Mouse (Mus musculus) heart, postnatal 10 days (tissue): ENCODE results near the gene Tff1. TPM values are rescaled to one million over a fixed set of nuclear protein-coding genes. Genes with fewer than 3 reads are reported as not detected.

ENCODE experiments used
- DNase-seq, 2 experiments: peaks; one replicate each; pipeline ENCODE4 v3.0.0; 2021
- intact Hi-C: fragments of 180-260 bp; cut with DNase I; formaldehyde crosslinking; loops from one replicate; pipeline ENCODE4 v1.15.1; 2025
- total RNA-seq, 2 experiments: library from RNA; stranded (reverse); gene quantifications; 2 replicates each; pipeline ENCODE4 v1.2.3; 2021

The Tff1 gene
- total RNA-seq, 2 experiments from 2014 or later, result not detected

DNA sequence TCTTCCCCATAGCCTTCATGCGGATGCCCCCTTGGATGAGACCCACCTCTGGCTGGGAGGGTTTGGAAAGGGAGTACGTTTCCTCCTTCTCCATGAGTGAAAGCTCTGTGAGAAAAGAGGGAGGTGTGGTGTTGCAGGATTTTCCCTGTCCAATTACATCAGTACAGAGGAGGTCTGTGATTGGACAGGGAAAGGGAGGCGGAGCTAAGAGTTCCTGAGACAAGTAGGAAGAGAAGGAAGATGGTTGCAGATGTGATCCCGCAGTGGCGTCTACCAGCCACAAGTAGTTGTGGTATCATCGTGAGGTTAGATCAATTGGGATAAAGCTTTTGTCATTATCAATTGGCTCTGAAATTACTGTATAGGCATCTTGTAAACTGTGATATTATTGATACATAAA lies 7.2 kb downstream of the Tff1 start:
- DNase-seq, result no peak
- intact Hi-C loops, result no loop called here

DNA sequence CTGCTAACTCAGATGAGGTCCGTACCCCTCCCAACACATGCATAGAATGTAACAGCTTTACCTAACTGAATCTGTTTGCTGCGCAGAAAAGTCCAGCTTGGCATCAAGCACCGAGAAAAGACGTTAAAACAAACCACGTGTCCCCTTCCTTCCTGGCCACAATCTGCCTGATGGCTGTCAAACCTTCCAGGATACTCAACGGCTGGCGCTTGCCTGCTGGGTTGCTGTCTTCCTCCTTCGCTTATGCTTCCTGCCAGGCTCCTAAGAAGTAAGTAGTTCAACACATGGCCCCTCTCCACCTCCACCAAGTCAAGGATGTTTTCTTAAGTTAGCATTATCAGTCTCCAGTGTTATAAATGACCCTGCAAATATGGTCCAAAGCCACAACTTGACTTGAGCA lies 11.3 kb downstream of the Tff1 start:
- intact Hi-C loops, result no loop called here
- no peak for DNase-seq

DNA sequence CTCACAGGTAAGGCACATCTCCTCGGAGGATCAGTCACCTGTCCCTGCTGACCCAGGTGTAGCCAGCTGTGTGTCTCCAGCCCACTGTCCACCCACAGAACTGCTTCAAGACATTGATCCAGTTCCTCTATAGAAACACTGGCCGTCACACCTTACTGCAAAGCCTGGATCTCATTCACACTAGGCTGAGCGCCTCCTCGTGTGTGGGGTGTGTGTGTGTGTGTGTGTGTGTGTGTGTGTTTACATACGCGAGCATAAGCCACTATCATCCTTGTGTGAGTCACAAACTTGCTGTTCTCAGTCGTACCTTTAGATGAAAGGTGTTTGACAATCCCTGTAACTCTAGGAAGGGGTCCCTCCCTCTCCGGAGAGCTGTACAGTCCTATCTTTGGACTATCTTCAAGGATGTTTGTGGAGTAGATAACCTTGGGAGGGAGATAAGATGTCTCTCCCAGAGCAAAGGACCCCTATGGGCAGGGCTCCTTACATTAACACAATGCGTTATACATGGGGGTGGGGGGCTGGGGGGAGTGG lies 12.0 kb downstream of the Tff1 start:
- no peak for DNase-seq
- intact Hi-C loops, result no loop called here

DNA sequence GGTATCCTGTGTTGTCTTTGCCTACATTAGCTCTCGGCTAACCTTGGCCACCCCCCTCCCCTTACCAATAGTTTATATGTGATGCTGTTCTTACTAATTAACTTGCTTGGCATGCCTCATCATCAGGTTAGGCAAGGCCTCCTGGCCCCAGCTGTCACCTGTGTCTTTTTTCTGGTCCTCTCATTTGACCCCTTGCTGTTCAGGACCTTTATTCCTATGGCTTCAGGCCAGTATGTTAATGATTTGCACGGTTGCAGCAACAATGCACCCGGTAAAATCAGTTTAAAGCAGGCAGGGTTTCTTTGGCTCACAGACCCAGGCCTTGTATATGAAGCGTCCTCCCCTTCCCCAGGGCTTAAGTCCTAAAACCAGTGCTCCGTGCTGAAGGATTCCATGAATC lies 12.6 kb downstream of the Tff1 start:
- intact Hi-C loops, result no loop called here

DNA sequence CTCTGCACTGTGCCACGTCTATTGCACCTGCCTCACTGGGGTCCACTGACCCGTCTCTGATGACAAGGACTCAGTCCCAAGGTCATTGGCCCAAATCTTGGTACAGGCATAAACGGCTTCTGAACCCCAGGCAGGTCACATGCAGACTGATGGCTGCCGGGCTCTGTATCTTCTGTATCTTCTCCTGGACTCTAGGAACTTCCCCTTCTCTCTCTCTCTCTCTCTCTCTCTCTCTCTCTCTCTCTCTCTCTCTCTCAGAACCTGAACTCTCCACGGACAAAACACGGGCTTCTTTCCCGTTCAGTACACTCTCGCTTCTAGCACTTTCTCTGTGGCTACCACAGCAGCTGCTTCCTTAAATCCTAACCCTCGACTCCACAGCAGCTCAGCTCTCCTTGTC lies 19.1 kb downstream of the Tff1 start:
- intact Hi-C loops, result no loop called here
- no peak for DNase-seq

More for the DNA sequence above, 12.6 kb downstream of the Tff1 start:
- no peak for DNase-seq

DNA sequence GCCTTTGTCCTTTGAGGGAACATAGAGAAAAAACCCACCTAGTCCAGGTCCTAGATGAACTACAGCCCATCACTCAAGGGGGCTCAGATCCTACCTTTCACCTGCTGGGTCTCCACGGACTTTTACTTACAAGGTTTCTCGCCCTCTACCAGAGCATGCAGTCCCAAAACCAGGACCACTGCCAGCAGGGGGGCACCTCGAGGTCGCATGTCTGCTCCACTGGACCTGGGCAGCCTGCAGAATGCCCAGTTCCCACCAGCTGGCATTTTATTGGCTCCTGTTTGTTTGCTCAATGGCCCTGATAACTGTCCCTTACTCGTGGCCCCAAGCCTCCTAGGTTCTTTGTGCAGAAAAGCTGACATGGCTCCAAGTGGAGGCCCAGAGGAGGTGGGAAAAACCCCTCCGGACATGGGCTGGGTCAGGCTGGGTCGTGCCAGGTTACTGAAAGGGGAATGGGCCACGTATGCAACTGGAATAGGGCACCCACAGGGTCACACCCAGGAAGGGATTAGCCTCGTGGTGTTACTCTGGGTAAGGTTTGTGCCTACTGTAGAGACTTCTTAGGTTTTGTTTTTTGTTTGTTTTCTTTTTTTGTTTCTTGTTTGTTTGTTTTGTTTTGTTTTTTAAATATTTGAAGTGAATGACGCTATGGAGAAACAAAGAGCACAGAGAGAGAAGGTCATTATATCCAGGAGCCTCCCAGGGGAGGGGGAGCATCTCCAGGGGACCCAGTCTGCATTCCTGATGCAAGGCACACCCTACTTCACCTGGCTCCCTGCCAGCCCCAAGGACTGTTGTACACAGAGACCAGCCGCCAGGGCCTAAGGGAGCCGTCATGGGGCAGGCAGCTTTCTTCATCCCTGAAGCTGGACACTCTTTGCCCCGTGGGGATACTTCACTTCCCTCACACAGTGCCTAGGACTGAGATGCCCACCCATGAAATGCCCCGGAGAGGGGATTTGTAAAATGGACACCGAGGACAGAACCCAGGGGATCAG lies 20.7 kb downstream of the Tff1 start, which contains the start of gene Tff2:
Gene Tff2, minus strand, starts transcription at position 243 of the 998 bp plus-strand sequence.
- intact Hi-C loops, result no loop called here
- no peak for DNase-seq

DNA sequence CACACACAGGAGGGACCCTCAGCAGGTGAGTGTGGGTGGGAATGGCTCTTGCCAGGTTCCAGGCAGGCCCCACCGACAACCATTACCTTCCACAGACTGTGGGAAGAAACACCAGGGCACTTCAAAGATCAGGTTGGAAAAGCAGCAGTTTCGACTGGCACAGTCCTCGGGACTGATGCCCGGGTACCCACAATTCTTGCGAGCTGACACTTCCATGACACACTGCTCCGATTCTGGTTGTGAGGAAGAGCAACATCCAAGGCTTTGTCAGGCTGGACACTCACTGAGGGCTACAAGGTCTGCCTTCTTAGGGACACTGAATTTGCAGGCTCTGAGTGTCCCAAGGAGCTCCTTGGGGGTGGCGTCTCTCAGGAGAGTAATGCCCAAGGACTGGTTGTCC lies 23.0 kb downstream of the Tff1 start:
- intact Hi-C loops, result no loop called here
- DNase-seq, result no peak

DNA sequence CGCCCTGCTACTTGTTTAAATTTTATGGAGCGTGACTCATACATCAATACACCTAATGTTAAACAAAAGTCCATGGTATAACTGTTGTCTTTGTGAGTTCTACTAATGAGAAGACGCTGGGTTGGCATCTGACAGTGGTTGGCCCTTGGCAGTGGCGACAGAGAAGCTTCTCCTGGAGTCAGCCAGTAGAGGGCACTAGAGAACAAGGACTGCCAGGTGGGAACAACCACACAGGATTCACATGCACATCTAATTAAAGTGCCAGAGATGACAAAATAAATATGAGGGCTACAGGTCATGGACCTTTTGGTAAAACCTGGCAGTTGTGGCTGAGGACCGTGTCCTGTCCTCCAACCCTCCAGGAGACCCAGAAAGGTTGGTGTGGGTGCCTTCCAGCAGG lies 26.7 kb downstream of the Tff1 start:
- intact Hi-C loops, result loop anchor here (1.0 to 2.0 kb wide), 2 partner anchors 49 to 104 kb away; no protein-coding TSS in a partner anchor
- DNase-seq, result peak; percentile 71 to 82

DNA sequence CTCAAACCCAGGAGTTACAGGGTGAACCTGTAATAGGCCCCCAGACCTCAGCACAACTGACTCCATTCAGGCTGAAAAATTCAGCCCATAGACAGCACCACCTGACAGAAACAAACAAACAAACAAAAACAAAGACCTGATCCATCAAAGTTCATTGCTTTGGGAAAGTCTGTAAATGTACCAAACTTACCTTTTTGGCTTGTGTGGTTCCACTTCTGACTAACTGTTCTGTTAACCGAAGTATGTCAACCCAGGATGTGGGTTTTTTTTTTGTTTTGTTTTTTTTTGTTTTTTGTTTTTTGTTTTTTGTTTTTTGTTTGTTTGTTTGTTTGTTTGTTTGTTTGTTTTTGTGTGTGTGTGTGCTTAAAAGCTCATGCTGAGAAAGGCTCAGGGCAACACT lies 28.3 kb downstream of the Tff1 start:
- DNase-seq, result no peak
- intact Hi-C loops, result no loop called here

DNA sequence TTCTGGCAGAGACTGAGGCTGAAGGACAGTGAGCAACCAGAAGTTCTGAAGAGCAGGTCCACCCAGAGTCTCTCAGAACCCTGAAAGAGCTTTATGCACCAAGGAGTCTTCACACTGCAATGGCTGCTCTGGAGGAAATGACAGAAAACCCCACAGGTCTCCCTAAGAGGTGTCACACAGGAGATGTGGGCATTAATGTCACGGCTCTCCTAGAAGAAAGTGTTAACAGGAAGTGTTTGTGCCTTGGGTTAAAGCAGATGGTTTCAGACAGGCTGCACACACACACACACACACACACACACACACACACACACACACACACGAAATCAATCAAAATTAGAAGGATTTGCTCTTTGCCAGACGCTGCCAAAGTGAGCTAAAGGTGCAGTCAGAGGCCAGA lies 28.8 kb downstream of the Tff1 start:
- no peak for DNase-seq
- intact Hi-C loops, result no loop called here

DNA sequence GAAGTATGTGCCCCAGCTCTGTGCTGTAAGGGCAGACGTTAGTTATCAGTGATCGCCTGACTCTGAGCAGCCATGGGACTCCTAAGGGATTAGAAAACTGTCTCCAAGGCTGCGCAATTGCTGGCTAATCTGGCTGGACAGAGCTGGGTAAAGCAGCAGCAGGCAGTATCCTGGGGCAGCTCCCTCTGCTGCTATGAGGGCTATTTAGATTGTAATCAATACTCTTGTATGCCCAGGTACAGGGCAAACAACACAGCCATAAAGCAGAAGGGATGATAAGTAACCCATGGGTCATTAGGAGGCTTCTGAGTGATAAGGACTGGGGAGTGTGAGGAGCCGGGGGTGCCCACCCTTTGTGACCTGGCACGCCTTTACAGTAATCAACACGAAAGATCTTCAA lies 30.2 kb downstream of the Tff1 start:
- intact Hi-C loops, result no loop called here
- no peak for DNase-seq

DNA sequence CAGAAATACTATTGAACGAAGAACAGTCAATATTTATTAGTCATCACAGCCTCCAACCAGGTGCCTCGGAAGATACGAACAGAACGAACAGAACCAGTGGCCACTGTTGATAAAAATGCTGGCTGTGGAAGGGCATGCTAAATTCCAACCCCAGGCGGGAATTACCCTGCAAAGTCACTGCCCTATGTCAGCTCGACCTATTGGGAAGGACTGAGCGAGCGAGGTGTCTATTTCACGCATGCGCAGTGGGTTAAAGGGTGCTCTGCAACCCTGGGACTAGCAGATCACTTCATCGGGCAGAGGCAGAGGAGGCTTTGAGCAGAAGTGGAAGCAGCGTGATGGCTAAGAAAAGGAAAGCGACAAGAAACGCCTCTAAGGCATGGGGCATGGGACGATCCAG lies 31.3 kb downstream of the Tff1 start:
- intact Hi-C loops, result no loop called here
- no peak for DNase-seq

DNA sequence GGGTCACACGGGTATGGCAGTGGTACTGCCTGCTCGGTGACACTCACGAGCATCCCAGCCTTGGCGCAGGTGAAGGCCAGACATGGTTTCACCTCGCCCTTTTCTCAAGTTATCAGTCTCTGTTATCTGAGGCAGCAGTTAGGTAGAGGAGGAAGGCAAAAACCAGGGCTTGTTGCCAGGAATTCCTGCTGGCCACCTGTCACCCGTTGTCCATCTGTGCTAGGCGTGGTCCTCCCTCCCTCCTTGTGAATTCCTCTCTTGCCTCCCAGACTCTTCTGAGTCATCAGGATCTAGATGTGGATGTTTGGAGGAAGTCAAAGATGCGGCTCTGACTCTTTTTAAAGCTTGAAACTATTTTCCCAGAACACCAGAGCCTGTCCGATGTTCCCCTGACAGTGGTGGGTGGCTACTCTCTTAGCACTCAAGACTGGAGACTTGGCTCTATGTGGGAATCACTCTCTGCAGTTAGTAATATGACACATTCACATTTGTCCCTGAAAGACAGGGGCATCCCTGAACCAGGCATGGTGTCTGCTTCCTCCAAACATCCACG lies 33.7 kb downstream of the Tff1 start:
- DNase-seq, result no peak
- intact Hi-C loops, result no loop called here

DNA sequence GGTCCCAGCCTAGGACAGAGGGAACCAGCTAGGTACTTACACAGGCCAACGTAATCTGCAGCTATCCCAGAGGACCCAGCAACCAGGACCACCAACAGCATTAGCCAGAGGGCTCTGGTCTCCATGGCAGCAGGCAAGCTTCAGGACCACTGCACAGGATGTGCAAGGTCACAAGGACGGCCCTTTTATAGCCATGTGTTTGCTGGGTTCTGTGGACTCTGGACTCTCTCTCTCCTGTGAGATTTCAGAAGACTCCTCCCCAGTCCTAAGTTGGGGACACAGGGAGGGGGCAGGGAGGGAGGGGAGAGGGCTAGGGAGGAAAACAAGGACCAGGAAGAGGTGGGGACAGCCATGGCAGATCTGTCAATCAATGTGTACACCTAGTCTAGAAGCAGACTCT lies 35.6 kb downstream of the Tff1 start, which contains the start of gene Tff3:
Gene Tff3, minus strand, starts transcription at position 195 of the 400 bp plus-strand sequence.
- no peak for DNase-seq
- intact Hi-C loops, result loop anchor here (10.0 kb wide), 1 partner anchor 365 kb away; no protein-coding TSS in a partner anchor

DNA sequence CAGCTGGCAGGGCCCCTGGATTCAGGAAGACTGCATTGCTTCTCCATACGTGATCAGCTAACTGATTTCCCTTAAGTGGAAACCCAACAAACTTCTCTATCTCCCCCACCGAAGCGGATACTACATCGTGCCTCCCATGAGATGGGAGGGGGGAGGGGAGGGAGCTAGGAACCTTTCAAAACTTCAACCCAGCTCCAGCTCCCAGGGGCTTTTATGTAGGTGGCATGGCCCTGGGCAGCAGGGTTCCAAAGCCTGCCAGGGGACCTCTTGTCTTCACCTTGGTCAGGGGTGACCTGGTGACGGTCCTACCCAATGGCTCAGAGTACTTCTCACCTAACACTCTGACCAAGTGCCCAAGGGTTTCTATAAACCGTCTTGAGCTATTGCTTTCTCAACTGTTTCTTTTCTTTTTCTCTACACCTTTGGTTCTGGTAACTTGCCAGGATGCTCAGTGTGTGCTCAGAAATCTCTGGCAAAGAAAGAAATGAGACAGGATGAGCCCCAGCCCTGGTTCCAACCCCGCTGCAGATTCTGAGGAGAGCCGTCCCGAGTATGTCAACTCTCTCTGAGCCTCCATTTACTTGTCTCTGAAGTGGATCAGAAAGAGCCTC lies 36.3 kb downstream of the Tff1 start:
- intact Hi-C loops, result loop anchor here (10.0 kb wide), 1 partner anchor 366 kb away; no protein-coding TSS in a partner anchor
- DNase-seq, result no peak

DNA sequence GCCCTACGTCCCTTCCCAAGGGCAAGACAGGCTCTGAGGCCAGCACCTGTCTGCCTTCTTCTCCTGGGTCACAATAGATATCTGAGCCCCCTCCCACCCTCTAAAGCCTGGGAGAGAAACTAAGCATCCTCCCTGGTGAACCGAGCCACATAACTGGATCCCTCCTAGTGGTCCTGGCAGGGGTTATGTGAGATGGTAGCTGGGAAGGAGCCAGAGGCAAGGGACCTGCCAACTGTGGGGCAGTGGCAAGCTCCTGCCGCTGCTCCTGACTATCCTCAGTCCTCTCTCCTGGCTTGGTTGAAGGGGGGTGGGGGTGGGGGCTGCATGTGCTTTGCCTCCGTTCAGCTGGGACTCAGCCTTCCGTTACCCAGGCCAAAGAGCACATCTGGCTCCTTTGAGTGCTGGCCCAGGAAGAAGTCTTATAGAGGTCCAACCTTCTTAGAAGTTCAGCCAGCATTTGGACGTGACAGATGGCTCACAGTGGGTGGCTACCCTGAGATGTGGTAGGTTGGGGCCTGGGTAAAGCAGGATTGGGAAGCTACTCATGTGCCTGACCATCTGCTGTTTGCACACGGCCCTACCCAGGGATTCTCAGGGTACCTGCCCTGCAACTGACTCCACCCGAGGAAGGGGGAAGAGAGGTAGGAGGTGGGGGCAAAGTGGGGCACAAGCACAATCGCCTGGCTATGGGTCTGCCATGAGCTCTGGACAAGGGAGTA lies 39.4 kb downstream of the Tff1 start:
- DNase-seq, result no peak
- intact Hi-C loops, result loop anchor here (10.0 kb wide), 1 partner anchor 369 kb away; no protein-coding TSS in a partner anchor

DNA sequence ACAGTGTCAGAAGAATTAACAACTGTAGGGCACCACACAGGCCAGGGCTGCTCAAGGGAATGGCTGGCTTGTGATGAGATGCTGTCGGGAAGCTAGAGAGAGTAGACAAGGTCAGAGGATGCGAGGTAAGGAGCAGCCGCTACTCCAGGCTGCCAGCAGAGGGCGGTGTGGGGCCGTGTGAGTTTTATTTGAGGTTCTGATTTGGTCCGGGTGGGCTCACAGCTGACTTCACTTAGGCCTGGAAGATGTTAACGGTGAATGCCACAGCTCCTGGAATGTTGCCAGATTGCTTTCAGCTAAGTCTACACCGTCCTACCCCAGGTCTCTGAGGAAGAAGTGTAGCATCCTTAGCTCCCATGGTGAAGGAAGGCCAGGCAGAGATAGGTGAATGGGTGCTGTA lies 43.1 kb downstream of the Tff1 start:
- peak in 1 of 2 experiments; percentile 55 for DNase-seq
- intact Hi-C loops, result loop anchor here (5.0 to 10.0 kb wide), 2 partner anchors 65 to 373 kb away; no protein-coding TSS in a partner anchor

DNA sequence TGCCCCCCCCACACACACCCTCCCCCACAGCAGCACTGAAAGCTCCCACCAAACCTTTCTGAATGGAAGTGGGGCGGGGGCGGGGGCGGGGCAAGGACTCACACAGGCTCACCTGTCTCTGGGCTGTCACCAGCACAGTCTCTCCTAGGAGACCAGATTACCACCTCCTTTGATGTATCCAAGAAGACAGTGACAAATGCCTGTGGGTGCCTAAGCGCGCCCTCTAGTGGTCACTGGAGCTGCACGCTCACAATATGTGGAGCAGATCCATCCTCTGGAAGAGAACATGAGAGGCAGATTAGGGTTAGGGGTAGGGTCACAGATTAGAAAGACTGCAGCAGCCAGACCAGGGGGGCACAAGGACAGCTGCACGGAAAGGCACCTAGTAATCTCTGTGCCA lies 45.6 kb downstream of the Tff1 start:
- intact Hi-C loops, result loop anchor here (1.0 to 2.0 kb wide), 4 partner anchors 27 to 108 kb away; no protein-coding TSS in a partner anchor
- peak; percentile 78 to 87 for DNase-seq

DNA sequence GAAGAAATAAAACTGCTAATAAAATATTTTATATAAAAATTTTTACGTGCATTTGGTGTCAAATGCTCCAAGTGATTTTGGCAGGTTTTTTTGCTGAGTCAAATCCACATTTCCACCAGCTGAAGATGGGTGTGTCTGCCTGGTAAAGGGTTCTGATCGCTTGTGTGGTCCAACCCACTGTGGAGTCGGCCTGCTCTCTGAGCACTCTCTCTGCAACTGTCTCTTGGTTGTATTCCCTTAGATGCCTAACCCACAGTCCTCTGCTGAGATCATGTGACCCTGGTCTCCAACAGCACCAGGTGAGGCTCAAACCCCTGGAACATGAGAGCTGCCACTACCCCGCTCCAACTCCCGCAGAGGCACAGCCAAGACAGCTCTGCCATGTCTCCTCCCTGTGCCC lies 47.1 kb downstream of the Tff1 start:
- intact Hi-C loops, result loop anchor here (2.0 kb wide), 2 partner anchors 25 to 59 kb away; no protein-coding TSS in a partner anchor
- no peak for DNase-seq

DNA sequence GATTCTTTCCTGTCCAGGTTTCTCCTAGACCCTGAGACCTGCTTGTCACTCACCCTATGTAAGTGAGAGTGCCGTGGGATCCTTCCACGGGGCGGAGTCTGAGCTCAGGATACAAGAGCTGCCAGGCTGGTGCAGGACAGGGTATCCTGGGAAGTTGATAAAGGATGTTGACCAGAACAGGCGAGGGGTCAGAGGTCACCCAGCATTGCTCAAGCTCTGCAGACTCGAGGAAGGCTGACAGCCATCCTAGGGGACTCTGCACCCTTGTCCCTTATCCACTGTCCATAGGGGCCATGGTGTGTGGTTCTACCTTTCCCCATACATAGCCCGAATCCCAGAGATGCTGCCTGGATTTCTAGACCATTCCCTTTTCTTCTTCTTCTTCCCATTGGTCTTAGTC lies 49.0 kb downstream of the Tff1 start:
- no peak for DNase-seq
- intact Hi-C loops, result no loop called here
